Mouse (Mus musculus) liver, embryonic 13.5 days (tissue): ENCODE measurements around the gene Med12l. TPM values are rescaled to one million over a fixed set of nuclear protein-coding genes. Genes with fewer than 3 reads are reported as not detected.
"Not testable (repeated sequence)": the region's sequence is repeated elsewhere in the genome, so short reads cannot be mapped to it uniquely, and the experiment has no call there.

ENCODE experiments used
- ATAC-seq: fragments of 200-750 bp; cut with Nextera tagmentation; 2 replicates; pipeline ENCODE4 v1.8.0; 2017; ENCODE audit warnings: low read depth, mild to moderate bottlenecking, moderate number of reproducible peaks, moderate library complexity
- DNase-seq: peaks from one replicate; pipeline ENCODE4 v3.0.0; 2022
- H3K27ac ChIP-seq: fragments of 300-500 bp; sonication (generic); 2 replicates; pipeline ENCODE4 v1.5.1; 2015; ENCODE audit warnings: moderate library complexity, mild to moderate bottlenecking, inconsistent platforms
- H3K27me3 ChIP-seq: fragments of 300-500 bp; sonication (generic); 2 replicates; pipeline ENCODE4 v1.6.1; 2015; ENCODE audit warnings: mild to moderate bottlenecking, inconsistent platforms
- H3K36me3 ChIP-seq: fragments of 300-500 bp; sonication (generic); 2 replicates; pipeline ENCODE4 v1.6.1; 2015; ENCODE audit warnings: mild to moderate bottlenecking, inconsistent platforms
- H3K4me1 ChIP-seq: fragments of 300-500 bp; sonication (generic); replicated peaks from 2 replicates; pipeline ENCODE4 v1.6.1; 2015; ENCODE audit warnings: inconsistent platforms
- H3K4me2 ChIP-seq: fragments of 300-500 bp; sonication (generic); 2 replicates; pipeline ENCODE4 v1.6.1; 2015; ENCODE audit warnings: inconsistent platforms, mild to moderate bottlenecking, moderate library complexity
- H3K4me3 ChIP-seq: fragments of 300-500 bp; sonication (generic); replicated peaks from 2 replicates; pipeline ENCODE4 v1.5.1; 2015; ENCODE audit warnings: mild to moderate bottlenecking, inconsistent platforms
- H3K9ac ChIP-seq: fragments of 300-500 bp; sonication (generic); 2 replicates; pipeline ENCODE4 v1.6.1; 2015; ENCODE audit warnings: mild to moderate bottlenecking, inconsistent platforms
- H3K9me3 ChIP-seq: fragments of 300-500 bp; sonication (generic); replicated peaks from 2 replicates; pipeline ENCODE4 v1.6.1; 2016; ENCODE audit warnings: inconsistent platforms
- WGBS: fragments of 180-500 bp; shearing (Covaris S2); methylation state at CpG from one replicate; pipeline ENCODE4 v1.1.7; 2015; ENCODE audit not compliant: insufficient replicate concordance; 5-methylcytosine and 5-hydroxymethylcytosine counted together
- polyA plus RNA-seq: library from polyadenylated mRNA; unstranded; fragments of >200 nt; fragmentation: Nextera tagmentation; extraction: Ambion mirVana; gene quantifications from 2 replicates; pipeline ENCODE4 v1.2.1, GENCODE M21; 2015

Gene Med12l
- polyA plus RNA-seq, 1 experiment from 2014 or later: 0.69 TPM

DNA sequence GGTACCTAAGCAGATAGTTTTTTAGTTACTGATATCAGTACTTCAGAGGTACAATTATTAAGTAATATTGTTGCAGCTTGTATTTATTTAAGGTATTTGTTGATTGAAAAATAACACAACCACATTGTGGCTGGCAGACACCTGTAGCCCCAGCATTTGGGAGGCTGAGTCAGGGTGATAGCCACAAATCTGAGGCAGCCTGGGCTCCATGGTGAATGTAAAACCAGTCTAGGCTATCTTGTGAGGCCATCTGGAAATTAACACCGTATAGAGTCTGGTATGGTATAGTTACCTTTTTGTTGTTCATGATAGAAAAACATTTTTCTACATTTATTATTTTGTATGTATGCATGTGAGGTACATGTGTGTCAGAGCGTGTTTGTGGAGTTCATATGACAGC is 96.5 kb downstream of the Med12l start:
- DNase-seq: no peak

DNA sequence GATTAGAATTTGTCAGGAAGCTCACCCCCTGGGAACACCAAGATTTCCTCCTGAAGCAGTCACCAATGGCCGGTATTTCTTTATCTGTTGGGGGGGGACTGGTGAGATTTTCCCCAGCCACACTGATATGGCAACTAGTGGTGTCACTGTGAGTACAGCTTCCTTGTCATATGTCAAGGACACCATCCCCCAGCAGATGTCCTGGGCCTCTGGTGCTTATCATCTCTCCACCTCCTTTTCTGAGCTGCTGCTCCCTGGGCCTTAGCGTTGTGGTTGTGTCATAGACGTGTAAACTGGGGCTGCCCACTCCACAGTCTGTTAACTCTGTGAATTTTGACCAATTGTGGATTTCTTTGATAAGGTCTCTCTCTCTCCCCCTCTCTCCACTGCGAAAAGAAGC is 98.8 kb downstream of the Med12l start:
- Histone ChIP-seq H3K36me3 (no peaks in the 10 kb centered on the region), H3K4me2 (0 out of 2 replicates have a peak overlapping the region, but pooled peaks have one; percentile 4), H3K9ac (no peak overlapping the region), H3K9me3 (no peaks in the 10 kb centered on the region), H3K4me1 (peaks cover 15% of the 10 kb centered on the region), H3K4me3 (no peak overlapping the region), H3K27me3 (no peaks in the 10 kb centered on the region), H3K27ac (no peak overlapping the region)
- 9% methylated on average over 4 of the region's 4 CpGs for WGBS
- DNase-seq: no peak
- peak; percentile 79 for ATAC-seq

More for the DNA sequence above, 96.5 kb downstream of the Med12l start:
- no peak overlapping the region for H3K27ac ChIP-seq
- H3K27me3 ChIP-seq: no peaks in the 10 kb centered on the region
- H3K9me3 ChIP-seq: no peaks in the 10 kb centered on the region
- H3K4me3 ChIP-seq: no peak overlapping the region
- H3K4me1 ChIP-seq: peaks cover 20% of the 10 kb centered on the region
- ATAC-seq: no peak
- no peak overlapping the region for H3K4me2 ChIP-seq
- H3K9ac ChIP-seq: no peak overlapping the region
- no peaks in the 10 kb centered on the region for H3K36me3 ChIP-seq
- WGBS: 47% methylated on average over 2 of the region's 2 CpGs

DNA sequence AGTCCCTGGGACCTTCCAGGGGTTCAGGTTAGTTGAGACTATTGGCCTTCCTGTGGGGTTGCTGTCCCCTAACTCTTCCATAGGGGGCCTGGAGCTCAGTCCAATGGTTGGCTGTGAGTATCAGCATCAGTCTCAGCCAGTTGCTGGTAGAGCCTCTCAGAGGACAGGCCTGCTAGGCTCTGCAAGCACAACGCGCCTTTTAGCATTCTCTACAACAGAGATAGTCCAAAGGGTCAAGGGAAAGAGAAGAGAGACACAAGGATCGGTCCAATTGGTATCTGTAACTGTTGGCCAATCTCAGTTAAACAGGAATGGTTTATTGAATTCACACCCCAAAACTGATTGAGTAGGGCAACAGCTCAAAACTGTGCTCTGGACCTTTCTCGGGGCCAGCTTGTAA is 101.8 kb downstream of the Med12l start:
- DNase-seq: no peak
- 69% methylated on average over 4 of the region's 4 CpGs for WGBS

DNA sequence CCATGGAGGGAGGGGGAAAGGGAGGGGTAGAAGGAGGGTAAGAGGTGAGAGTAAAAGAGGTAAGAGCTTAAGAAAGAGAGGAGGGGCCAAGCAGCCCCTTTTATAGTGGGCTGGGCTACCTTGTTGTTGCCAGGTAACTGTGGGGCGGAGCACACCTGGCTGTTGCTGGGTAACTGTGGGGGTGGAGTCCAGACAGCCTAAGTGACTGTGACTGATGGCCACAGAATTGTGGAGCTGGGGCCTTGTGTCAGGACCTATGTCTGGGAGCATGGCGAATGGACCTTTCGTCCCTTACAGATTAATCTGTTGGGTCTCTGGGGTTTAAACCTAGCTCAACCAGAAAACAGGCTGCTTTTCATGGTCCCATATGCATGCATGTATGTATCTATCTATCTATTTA is 104.2 kb downstream of the Med12l start:
- not testable (repeated sequence) for H3K4me3 ChIP-seq, H3K9ac ChIP-seq, H3K4me2 ChIP-seq, H3K9me3 ChIP-seq, H3K27me3 ChIP-seq, H3K27ac ChIP-seq, ATAC-seq, DNase-seq, H3K36me3 ChIP-seq
- peaks cover 20% of the 10 kb centered on the region for H3K4me1 ChIP-seq
- WGBS: 81% methylated on average over 3 of the region's 3 CpGs

More for the DNA sequence above, 101.8 kb downstream of the Med12l start:
- Histone ChIP-seq H3K4me3 (no peak overlapping the region), H3K9me3 (no peaks in the 10 kb centered on the region), H3K27ac (no peak overlapping the region), H3K36me3 (no peaks in the 10 kb centered on the region), H3K4me1 (peaks cover 15% of the 10 kb centered on the region), H3K27me3 (no peaks in the 10 kb centered on the region), H3K4me2 (no peak overlapping the region), H3K9ac (no peak overlapping the region)
- no peak for ATAC-seq

- no peaks in the 10 kb centered on the region for H3K27me3 ChIP-seq
- no peak overlapping the region for H3K4me3 ChIP-seq
- no peak for ATAC-seq
- no peaks in the 10 kb centered on the region for H3K36me3 ChIP-seq
- H3K27ac ChIP-seq: no peak overlapping the region
- no peak overlapping the region for H3K4me2 ChIP-seq
- 65% methylated on average over 3 of the region's 3 CpGs for WGBS
- peaks cover 17% of the 10 kb centered on the region for H3K4me1 ChIP-seq
- no peaks in the 10 kb centered on the region for H3K9me3 ChIP-seq
- DNase-seq: no peak
- no peak overlapping the region for H3K9ac ChIP-seq
These were observed 106.3 kb downstream of the Med12l start for GRCm38 (mm10) chr3:59111944-59112343.

DNA sequence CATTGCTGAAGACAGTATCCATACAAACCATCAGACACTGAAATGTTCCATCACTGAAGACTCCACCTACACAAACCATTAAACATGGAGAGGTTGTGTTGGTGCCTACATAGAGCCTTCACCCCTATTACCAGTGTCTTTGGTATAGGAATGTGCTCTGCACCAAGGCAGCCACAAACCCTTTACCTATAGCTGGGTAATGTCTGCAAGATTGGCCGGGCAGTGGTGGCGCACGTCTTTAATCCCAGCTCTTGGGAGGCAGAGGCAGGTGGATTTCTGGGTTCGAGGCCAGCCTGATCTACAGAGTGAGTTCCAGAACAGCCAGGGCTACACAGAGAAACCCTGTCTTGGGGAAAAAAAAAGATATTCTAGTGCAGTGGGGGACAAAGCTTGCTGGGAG is 107.7 kb downstream of the Med12l start:
- H3K27ac ChIP-seq: peak overlapping the region; percentile 34; the same call in 1 of the 2 replicates
- H3K4me2 ChIP-seq, DNase-seq, H3K9ac ChIP-seq, H3K9me3 ChIP-seq, H3K36me3 ChIP-seq, H3K4me3 ChIP-seq, H3K27me3 ChIP-seq, ATAC-seq: not testable (repeated sequence)
- H3K4me1 ChIP-seq: peaks cover 17% of the 10 kb centered on the region
- 68% methylated on average over 4 of the region's 4 CpGs for WGBS

DNA sequence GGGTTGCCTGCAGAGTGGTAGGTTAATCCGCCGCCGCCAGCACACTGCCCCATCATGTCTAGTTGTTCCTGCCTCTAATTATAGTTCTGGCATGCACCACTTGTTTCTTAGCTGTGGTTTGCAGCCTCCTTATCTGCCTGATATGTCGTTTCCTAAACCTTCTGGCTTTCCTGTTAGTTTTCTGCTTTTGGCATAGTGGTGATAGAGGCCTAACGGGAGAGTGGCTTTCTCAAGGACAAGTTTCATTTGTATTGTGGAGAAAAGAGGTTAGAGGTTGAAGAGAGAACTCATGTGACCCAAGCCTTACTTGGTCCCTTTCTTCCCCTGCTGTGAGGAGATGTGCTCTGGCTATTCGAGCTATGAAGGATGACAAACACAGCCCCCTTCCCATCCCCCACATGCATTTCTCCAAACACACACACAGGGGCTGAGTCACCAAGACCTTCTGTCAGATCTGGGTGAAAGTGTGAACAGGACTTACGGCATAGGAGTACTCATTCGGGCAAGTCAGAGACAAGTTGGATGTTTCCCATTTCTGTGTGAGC is 108.4 kb downstream of the Med12l start:
- H3K4me2 ChIP-seq: no peak overlapping the region
- H3K27me3 ChIP-seq: no peaks in the 10 kb centered on the region
- ATAC-seq (peak; percentile 79), DNase-seq (peak; percentile 16)
- H3K9ac ChIP-seq: 0 out of 2 replicates have a peak overlapping the region, but pooled peaks have one; percentile 6
- WGBS: 12% methylated on average over 8 of the region's 8 CpGs
- H3K36me3 ChIP-seq: no peaks in the 10 kb centered on the region
- no peaks in the 10 kb centered on the region for H3K9me3 ChIP-seq
- H3K4me1 ChIP-seq: peaks cover 17% of the 10 kb centered on the region
- peak overlapping the region; percentile 47; the same call in 1 of the 2 replicates for H3K27ac ChIP-seq
- no peak overlapping the region for H3K4me3 ChIP-seq

DNA sequence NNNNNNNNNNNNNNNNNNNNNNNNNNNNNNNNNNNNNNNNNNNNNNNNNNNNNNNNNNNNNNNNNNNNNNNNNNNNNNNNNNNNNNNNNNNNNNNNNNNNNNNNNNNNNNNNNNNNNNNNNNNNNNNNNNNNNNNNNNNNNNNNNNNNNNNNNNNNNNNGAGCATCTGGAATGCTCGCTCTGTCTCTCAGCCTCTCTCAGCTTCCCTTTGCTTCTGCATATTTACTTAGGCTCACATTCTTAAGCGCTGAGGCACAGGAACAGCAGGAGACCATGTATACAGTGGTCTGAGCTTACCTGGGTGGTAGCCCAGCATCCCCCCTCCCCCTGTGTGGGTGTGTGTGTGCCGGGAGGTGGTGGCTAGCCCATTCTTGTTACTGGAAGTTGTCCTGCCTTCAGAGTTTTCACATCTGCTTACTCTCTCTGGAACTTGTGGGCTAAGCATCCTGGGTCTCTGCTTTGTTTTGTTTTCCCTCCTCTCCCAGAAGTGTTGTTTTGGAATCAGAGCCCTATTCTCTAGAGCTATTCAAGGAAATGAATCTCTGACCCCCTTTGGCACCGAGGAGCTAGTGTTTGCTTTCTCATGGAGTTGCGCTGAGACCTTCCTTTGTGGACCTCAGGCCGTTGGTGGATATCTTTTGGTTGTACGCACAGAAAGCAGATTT is 115.6 kb downstream of the Med12l start:
- Histone ChIP-seq H3K36me3 (no peaks in the 10 kb centered on the region), H3K9ac (no peak overlapping the region), H3K4me1 (peaks cover 55% of the 10 kb centered on the region), H3K4me2 (no peak overlapping the region), H3K4me3 (no peak overlapping the region), H3K27me3 (no peaks in the 10 kb centered on the region), H3K9me3 (no peaks in the 10 kb centered on the region), H3K27ac (no peak overlapping the region)
- ATAC-seq (no peak), DNase-seq (no peak)
- 61% methylated on average over 7 of the region's 7 CpGs for WGBS

- DNase-seq: no peak
- Histone ChIP-seq H3K36me3 (no peaks in the 10 kb centered on the region), H3K27ac (no peak overlapping the region), H3K9me3 (no peaks in the 10 kb centered on the region), H3K27me3 (no peaks in the 10 kb centered on the region), H3K4me1 (peaks cover 55% of the 10 kb centered on the region), H3K4me2 (no peak overlapping the region), H3K9ac (no peak overlapping the region), H3K4me3 (no peak overlapping the region)
- 0 out of 2 replicates have a peak, but pooled peaks have one; percentile 42 for ATAC-seq
- WGBS: 44% methylated on average over 7 of the region's 7 CpGs
These were observed 116.3 kb downstream of the Med12l start for GRCm38 (mm10) chr3:59121780-59122449.

GRCm38 (mm10) chr3:59125022-59125421 is 119.4 kb downstream of the Med12l start:
- no peak for ATAC-seq

GRCm38 (mm10) chr3:59125783-59126555 is 120.3 kb downstream of the Med12l start:
- H3K4me3 ChIP-seq: no peak overlapping the region
- H3K4me2 ChIP-seq: no peak overlapping the region
- no peaks in the 10 kb centered on the region for H3K27me3 ChIP-seq
- H3K36me3 ChIP-seq: no peaks in the 10 kb centered on the region
- DNase-seq (no peak), ATAC-seq (peak; percentile 54)
- H3K9me3 ChIP-seq: no peaks in the 10 kb centered on the region
- 50% methylated on average over 7 of the region's 7 CpGs for WGBS
- no peak overlapping the region for H3K9ac ChIP-seq
- peaks cover 56% of the 10 kb centered on the region for H3K4me1 ChIP-seq
- peak overlapping the region; percentile 56; the same call in 1 of the 2 replicates for H3K27ac ChIP-seq

More at GRCm38 (mm10) chr3:59125022-59125421, 119.4 kb downstream of the Med12l start:
- no peak overlapping the region for H3K27ac ChIP-seq
- H3K36me3 ChIP-seq: no peaks in the 10 kb centered on the region
- no peak overlapping the region for H3K4me2 ChIP-seq
- no peaks in the 10 kb centered on the region for H3K9me3 ChIP-seq
- no peak overlapping the region for H3K9ac ChIP-seq
- peaks cover 54% of the 10 kb centered on the region for H3K4me1 ChIP-seq
- no peak overlapping the region for H3K4me3 ChIP-seq
- DNase-seq: no peak
- no peaks in the 10 kb centered on the region for H3K27me3 ChIP-seq
- 45% methylated on average over 5 of the region's 5 CpGs for WGBS
